Mouse (Mus musculus) gastrocnemius, postnatal 4 days (tissue): ENCODE measurements at regions not wholly inside any gene's neighbourhood (a gene's known extent, or its start where the extent isn't known, plus 50 kb on each side); places are given as distances from the start of the nearest gene placed in this dataset.

ENCODE experiments used
- DNase-seq, 2 experiments: peaks; one replicate each; pipeline ENCODE4 v3.0.0; 2021 to 2022; ENCODE audit warnings: low spot score in 2 of 2, mixed read lengths in 2 of 2

GRCm38 (mm10) chr7:71414756-71415155 lies 63.5 kb upstream of the Gm10295 start:
- DNase-seq, result no peak

GRCm38 (mm10) chr7:71413121-71413520 lies 61.8 kb upstream of the Gm10295 start:
- no peak for DNase-seq

GRCm38 (mm10) chr7:71412079-71412478 lies 60.8 kb upstream of the Gm10295 start:
- DNase-seq, result peak; percentile 45 to 79

GRCm38 (mm10) chr7:71411293-71412011 lies 60.2 kb upstream of the Gm10295 start:
- peak in 1 of 2 experiments; percentile 16 for DNase-seq

- DNase-seq, result no peak
Measured at GRCm38 (mm10) chr7:71409903-71410302, 58.6 kb upstream of the Gm10295 start.

- DNase-seq, result no peak
Measured at GRCm38 (mm10) chr7:71409061-71409460, 57.8 kb upstream of the Gm10295 start.

- no peak for DNase-seq
Measured at GRCm38 (mm10) chr7:71406283-71406682, 55.0 kb upstream of the Gm10295 start.
